Mouse (Mus musculus) embryonic facial prominence, embryonic 13.5 days (tissue): ENCODE measurements at regions not wholly inside any gene's neighbourhood (a gene's known extent, or its start where the extent isn't known, plus 50 kb on each side); places are given as distances from the start of the nearest gene placed in this dataset. TPM values are rescaled to one million over a fixed set of nuclear protein-coding genes. Genes with fewer than 3 reads are reported as not detected.

Experiments
- microRNA-seq: library from miRNA; unstranded; fragments of <30 nt; microRNA quantifications from one replicate; pipeline ENCODE4, GENCODE M21; 2016

Small RNAs in the stretch of these regions (microRNA-seq; reads per million reads assigned to microRNA genes)
- not detected for gene Gm24567
